Mouse (Mus musculus) frontal cortex, postnatal 14 days (tissue): Measurements from ENCODE around the gene Rcn1.

Experiments
- DNase-seq, 2 experiments: peaks; one replicate each; pipeline ENCODE4 v3.0.0; 2022; ENCODE audit warnings: low spot score in 2 of 2

Gene Rcn1

GRCm38 (mm10) chr2:105399085-105399891 lies at the start of gene Rcn1:
Rcn1 (minus strand) TSS chr2:105399319.
- DNase-seq, result peak; percentile 16 to 32

GRCm38 (mm10) chr2:105444072-105444471 lies 45.0 kb upstream of the Rcn1 start:
- no peak for DNase-seq

DNA sequence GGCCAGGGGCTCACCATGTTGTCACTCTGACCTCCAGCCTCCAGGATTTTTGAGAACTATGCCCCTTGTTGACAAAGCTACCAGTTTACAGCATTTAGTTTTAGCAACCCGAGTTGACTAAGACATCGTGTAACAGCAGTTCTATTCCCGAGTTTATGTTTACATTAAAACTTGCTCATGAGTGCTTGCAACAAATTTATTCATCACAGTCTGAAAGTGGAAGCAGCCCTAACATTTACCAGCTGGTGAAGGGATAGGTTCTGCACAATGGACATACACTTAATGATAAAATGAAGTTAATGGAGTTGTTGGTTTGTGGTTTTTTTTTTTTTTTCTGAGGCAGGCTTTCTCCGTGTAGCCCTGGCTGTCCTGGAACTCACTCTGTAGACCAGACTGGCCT lies 39.9 kb upstream of the Rcn1 start:
- no peak for DNase-seq

DNA sequence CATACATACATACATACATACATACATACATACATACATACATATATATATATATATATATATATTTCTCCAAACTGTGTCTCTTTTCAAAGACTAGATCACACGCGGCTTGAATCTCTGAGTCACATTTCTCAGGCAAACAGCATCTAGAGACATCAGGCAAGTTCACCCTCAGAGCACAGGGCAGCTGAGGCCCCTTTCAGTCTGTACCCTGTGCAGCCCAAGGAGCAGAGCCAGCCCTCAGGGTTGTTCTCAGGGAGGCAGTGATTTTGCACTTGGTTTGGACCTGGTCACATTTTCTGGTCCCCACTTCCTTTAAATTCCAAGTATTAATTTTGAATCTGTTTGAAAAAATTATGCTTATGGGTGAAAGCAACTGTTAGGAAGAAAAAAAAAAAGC lies 39.4 kb upstream of the Rcn1 start:
- DNase-seq, result no peak

- no peak for DNase-seq
Measured at GRCm38 (mm10) chr2:105432927-105433326, 33.8 kb upstream of the Rcn1 start.

- no peak for DNase-seq
Measured at GRCm38 (mm10) chr2:105430373-105430772, 31.3 kb upstream of the Rcn1 start.

GRCm38 (mm10) chr2:105429899-105430298 lies 30.8 kb upstream of the Rcn1 start:
- DNase-seq, result no peak

- no peak for DNase-seq
Measured at GRCm38 (mm10) chr2:105428467-105428866, 29.3 kb upstream of the Rcn1 start.

DNA sequence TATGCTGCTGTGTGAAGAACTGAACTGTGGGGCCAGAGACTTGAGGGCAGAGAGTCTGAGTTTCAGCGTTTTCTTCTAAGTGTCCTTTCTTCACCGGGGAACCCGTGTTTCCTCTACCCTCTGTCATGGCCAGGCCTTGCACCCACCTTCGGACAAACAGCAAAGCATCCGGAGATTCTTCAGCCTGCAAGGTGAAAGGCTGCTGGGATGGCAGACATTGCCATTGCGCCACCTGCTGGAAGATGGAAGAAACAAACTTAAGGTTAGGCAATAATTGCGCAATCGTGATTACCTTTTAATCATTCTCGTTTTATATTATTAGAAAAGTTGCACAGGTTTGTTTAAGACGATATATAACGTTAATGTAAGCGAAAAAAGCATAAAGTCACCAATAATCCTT lies 28.9 kb upstream of the Rcn1 start:
- DNase-seq, result peak in 1 of 2 experiments; percentile 54

GRCm38 (mm10) chr2:105427447-105427846 lies 28.3 kb upstream of the Rcn1 start:
- no peak for DNase-seq

- DNase-seq, result no peak
Measured at GRCm38 (mm10) chr2:105418629-105419227, 19.6 kb upstream of the Rcn1 start.

GRCm38 (mm10) chr2:105417663-105418062 lies 18.5 kb upstream of the Rcn1 start:
- DNase-seq, result no peak

- DNase-seq, result peak in 1 of 2 experiments; percentile 18
Measured at GRCm38 (mm10) chr2:105416660-105417348, 17.7 kb upstream of the Rcn1 start.

DNA sequence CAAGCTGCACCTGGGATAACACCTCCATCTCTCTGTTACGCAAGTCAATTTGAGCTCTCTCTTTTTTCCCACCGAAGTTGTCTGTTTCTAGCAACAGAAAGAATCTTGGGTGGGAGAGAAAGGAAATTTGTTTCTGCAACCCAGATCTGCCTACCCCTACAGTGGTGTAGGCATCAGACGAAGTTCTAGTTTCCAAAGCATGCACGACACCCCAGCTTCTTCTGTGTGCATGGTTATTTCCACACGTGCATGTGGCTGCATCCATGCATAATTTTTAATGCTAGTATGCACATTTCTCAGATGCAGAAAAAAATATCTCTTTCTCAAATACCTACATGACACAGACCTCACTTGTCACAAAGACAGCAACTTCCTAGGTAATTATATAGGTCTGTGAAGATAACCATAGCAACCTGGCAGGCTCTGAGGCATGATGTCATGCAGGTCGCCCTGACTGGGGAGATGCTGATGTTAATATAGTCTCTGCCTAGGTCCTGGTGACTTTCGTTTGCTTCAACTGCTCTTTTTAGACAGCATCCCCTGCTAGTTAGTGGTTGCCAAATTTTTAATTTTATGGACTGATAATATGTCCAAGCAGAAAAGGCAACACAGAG lies 17.0 kb upstream of the Rcn1 start:
- DNase-seq, result peak in 1 of 2 experiments; percentile 27

- DNase-seq, result no peak
Measured at GRCm38 (mm10) chr2:105414309-105414708, 15.2 kb upstream of the Rcn1 start.

DNA sequence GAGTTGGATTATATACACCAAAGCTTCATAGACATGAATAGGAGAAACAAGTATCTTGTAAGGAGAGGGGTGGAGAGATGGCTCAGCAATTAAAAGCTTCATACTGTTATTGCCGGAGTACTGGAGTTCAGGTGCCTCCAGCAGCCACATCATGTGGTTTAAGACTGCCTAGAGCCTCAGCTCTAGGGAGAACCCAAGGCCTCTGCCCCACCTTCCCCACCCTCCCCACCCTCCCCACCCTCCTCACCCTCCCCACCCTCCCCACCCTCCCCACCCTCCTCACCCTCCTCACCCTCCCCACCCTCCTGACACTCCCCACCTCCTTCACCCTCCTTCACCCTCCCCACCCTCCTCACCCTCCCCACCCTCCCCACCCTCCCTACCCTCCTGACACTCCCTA lies 10.1 kb upstream of the Rcn1 start:
- DNase-seq, result no peak

GRCm38 (mm10) chr2:105408511-105408910 lies 9.4 kb upstream of the Rcn1 start:
- no peak for DNase-seq

DNA sequence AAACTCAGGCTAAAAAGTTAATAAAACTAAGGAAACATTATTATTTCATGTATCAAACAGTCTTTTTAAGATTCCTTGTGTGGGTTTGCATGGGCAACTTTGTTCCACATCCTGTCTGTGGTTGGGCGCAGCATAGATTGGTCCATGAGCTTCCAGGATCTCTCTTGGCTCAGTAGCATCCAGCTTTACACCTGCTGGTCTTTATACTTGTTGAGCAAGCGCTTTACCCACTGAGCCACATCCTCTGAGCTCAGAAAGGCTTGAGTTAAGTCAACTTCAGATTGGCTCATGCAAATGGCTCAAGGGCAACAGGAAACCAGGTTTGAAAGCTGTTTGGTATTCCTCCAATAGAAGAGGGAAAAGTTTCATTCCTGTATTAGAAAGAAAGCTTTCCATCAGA lies 3.1 kb upstream of the Rcn1 start:
- DNase-seq, result no peak

DNA sequence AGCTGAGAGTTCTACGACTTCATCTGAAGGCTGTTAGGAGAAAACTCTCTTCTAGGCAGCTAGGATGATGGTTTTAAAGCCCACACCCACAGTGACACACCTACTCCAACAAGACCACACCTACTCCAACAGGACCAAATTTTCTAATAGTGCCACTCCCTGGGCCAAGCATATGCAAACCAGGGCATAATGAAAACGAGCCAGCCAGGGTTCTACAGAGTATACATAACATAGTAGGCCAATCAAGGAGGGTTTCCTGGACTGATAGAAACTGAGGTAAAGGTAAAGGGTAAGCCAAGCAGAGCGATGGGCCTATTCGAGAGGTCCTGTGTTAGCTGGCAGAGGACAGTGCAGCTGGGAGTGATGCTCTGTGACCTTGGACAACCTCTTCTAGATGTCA lies 1.4 kb upstream of the Rcn1 start:
- DNase-seq, result no peak

DNA sequence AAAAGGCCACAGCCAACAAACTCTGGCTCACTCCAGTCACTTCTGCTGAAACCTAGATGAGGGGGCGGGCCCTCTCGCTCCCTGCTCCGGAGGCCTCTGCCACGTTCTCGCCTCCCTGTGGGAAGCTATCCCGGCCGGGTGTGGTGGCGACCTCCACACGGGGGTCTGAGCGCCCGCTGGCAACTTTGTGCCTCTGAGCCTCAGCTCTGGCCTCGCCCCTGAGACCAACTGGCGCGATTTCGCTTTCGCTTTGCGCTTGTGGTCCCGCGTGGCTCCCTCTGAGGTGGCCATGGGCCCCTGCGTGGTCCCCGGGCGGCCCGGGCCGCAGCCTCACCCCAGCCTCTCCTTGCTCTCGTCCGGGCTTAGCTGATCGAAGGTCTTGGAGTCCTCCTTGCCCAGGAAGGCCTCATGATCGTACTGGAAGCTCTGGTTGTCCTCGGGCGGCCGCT lies 459 bp downstream of the Rcn1 start:
- peak in 1 of 2 experiments; percentile 19 for DNase-seq

- DNase-seq, result no peak
Measured at GRCm38 (mm10) chr2:105397446-105398211, 1.5 kb downstream of the Rcn1 start.
